Mouse (Mus musculus) bone marrow, adult 2 months (tissue): ENCODE measurements around the gene Banp. TPM values are rescaled to one million over a fixed set of nuclear protein-coding genes. Genes with fewer than 3 reads are reported as not detected.

Experiments
- H3K27ac ChIP-seq: fragments of 200-500 bp; 2 replicates; pipeline ENCODE4 v1.5.1; 2012; ENCODE audit warnings: low read depth, mild to moderate bottlenecking, control low read depth, inconsistent platforms, low read length; ENCODE audit not compliant: control insufficient read depth, poor library complexity, insufficient read depth
- H3K4me1 ChIP-seq: fragments of 200-500 bp; 2 replicates; pipeline ENCODE4 v1.6.1; 2011; ENCODE audit warnings: low read length; ENCODE audit not compliant: control insufficient read depth, insufficient read depth
- H3K4me3 ChIP-seq: fragments of 200-500 bp; replicated peaks from 2 replicates; pipeline ENCODE3; 2011; ENCODE audit warnings: mild to moderate bottlenecking, low read depth, low read length, control low read depth; ENCODE audit not compliant: control insufficient read depth
- CTCF ChIP-seq: fragments of 200-500 bp; IDR thresholded peaks from 2 replicates; pipeline ENCODE4 v1.5.1; 2011; ENCODE audit warnings: low read length, control low read depth; ENCODE audit not compliant: control insufficient read depth, insufficient read depth
- POLR2A ChIP-seq: fragments of 200-500 bp; IDR thresholded peaks from 2 replicates; pipeline ENCODE4 v1.6.1; 2011; ENCODE audit warnings: low read depth, mild to moderate bottlenecking, control low read depth, low read length, borderline replicate concordance; ENCODE audit not compliant: control insufficient read depth
- WGBS: fragments of 180-500 bp; shearing (Covaris S2); methylation state at CpG from one replicate; pipeline ENCODE4 v1.1.7; 2018; 5-methylcytosine and 5-hydroxymethylcytosine counted together
- polyA plus RNA-seq: library from polyadenylated mRNA; stranded (reverse); fragments of >200 nt; gene quantifications from 2 replicates; pipeline ENCODE4 v1.2.4, GENCODE M21; 2011; ENCODE audit warnings: low replicate concordance; ENCODE audit not compliant: missing spikeins, insufficient read depth, insufficient read length

Gene Banp
- polyA plus RNA-seq, 1 experiment: 30.1 TPM

- no peak overlapping the region for H3K4me3 ChIP-seq
- H3K27ac ChIP-seq: no peak overlapping the region
- no peaks in the 10 kb centered on the region for H3K4me1 ChIP-seq
- WGBS: 70% methylated on average over 7 of the region's 7 CpGs
- TF ChIP-seq POLR2A (no peak), CTCF (no peak)
These were observed 18.0 kb upstream of the Banp start for GRCm38 (mm10) chr8:121931571-121931970.

GRCm38 (mm10) chr8:121932026-121932667 lies 17.4 kb upstream of the Banp start:
- Histone ChIP-seq H3K4me1 (no peaks in the 10 kb centered on the region), H3K4me3 (no peak overlapping the region), H3K27ac (no peak overlapping the region)
- TF ChIP-seq POLR2A: no peak
- TF ChIP-seq CTCF: no peak
- 78% methylated on average over 12 of the region's 12 CpGs for WGBS

GRCm38 (mm10) chr8:121932668-121933520 lies 16.7 kb upstream of the Banp start:
- WGBS: 80% methylated on average over 14 of the region's 14 CpGs
- TF ChIP-seq POLR2A: no peak

GRCm38 (mm10) chr8:121934506-121934905 lies 15.0 kb upstream of the Banp start:
- WGBS: 36% methylated on average over 4 of the region's 4 CpGs
- Histone ChIP-seq H3K27ac (no peak overlapping the region), H3K4me3 (no peak overlapping the region), H3K4me1 (no peaks in the 10 kb centered on the region)
- TF ChIP-seq CTCF (peak; percentile 55; the same call in 1 of the 2 replicates), POLR2A (no peak)

More at GRCm38 (mm10) chr8:121932668-121933520, 16.7 kb upstream of the Banp start:
- Histone ChIP-seq H3K4me3 (no peak overlapping the region), H3K4me1 (no peaks in the 10 kb centered on the region), H3K27ac (no peak overlapping the region)

- TF ChIP-seq POLR2A (no peak), CTCF (no peak)
- no peak overlapping the region for H3K4me3 ChIP-seq
- H3K27ac ChIP-seq: no peak overlapping the region
- H3K4me1 ChIP-seq: no peaks in the 10 kb centered on the region
These were observed 14.6 kb upstream of the Banp start for GRCm38 (mm10) chr8:121934923-121935322.

GRCm38 (mm10) chr8:121935341-121936294 lies 13.9 kb upstream of the Banp start:
- 73% methylated on average over 12 of the region's 12 CpGs for WGBS
- Histone ChIP-seq H3K4me3 (no peak overlapping the region), H3K4me1 (no peaks in the 10 kb centered on the region), H3K27ac (no peak overlapping the region)
- no peak for TF ChIP-seq POLR2A
- TF ChIP-seq CTCF: no peak

GRCm38 (mm10) chr8:121936391-121936790 lies 13.2 kb upstream of the Banp start:
- WGBS: 82% methylated on average over 14 of the region's 14 CpGs
- Histone ChIP-seq H3K4me1 (no peaks in the 10 kb centered on the region), H3K27ac (no peak overlapping the region), H3K4me3 (no peak overlapping the region)
- TF ChIP-seq POLR2A (no peak), CTCF (no peak)

GRCm38 (mm10) chr8:121938732-121939131 lies 10.8 kb upstream of the Banp start:
- TF ChIP-seq POLR2A: no peak
- TF ChIP-seq CTCF: no peak
- Histone ChIP-seq H3K27ac (no peak overlapping the region), H3K4me1 (no peaks in the 10 kb centered on the region), H3K4me3 (no peak overlapping the region)
- WGBS: 77% methylated on average over 7 of the region's 7 CpGs
